Mouse (Mus musculus) liver, postnatal 0 days (tissue): ENCODE measurements around the gene Rabggtb.

Experiments
- CTCF ChIP-seq: sonication (generic); IDR thresholded peaks from 2 replicates; pipeline ENCODE4 v1.5.1; 2016; ENCODE audit warnings: antibody characterized with exemption, low read depth
- EP300 ChIP-seq: IDR thresholded peaks from 2 replicates; pipeline ENCODE4 v1.6.1; 2016; ENCODE audit warnings: antibody characterized with exemption, low read depth, mild to moderate bottlenecking

GRCm38 (mm10) chr3:153959731-153960207, 47.0 kb upstream of the Rabggtb start:
- no peak for TF ChIP-seq CTCF
- no peak for TF ChIP-seq EP300
